Mouse (Mus musculus) G1E (cell line): ENCODE results near the gene Ubtd2.

Source experiments
- CTCF ChIP-seq: IDR thresholded peaks from 2 replicates; pipeline ENCODE4 v1.5.1; 2012; ENCODE audit warnings: low read depth, low read length, inconsistent platforms, mixed read lengths
- GATA1 ChIP-seq: IDR thresholded peaks from 2 replicates; pipeline ENCODE4 v1.6.1; 2012; ENCODE audit warnings: borderline replicate concordance, low read length, inconsistent platforms, mixed read lengths
- TAL1 ChIP-seq: conservative IDR thresholded peaks from 2 replicates; pipeline ENCODE4 v1.6.1; 2012; ENCODE audit warnings: low read depth, low read length, inconsistent platforms, mixed read lengths

DNA sequence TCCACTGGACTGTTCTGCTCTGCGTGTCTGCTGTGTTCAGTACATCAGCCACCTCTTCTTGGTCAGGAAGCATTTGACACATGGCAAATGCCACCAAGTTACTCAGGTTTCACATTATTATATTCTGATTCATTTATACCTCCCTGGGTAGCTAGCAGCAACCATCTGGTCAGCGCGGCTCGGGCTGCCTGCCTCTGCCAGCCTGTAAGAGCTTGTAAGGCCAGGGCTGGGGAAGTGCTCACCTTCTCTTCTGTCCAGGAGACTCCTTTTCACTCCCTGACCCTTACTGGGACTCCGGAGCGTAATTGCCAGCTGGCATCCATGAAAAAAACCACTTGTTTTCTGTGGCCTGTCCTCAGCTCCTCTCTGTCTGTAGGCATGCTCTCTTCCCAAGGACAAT, 94.1 kb downstream of the Ubtd2 start:
- TF ChIP-seq GATA1 (no peak), CTCF (no peak), TAL1 (no peak)
